Mouse (Mus musculus) lung, postnatal 25 days (tissue): ENCODE measurements at regions not wholly inside any gene's neighbourhood (a gene's known extent, or its start where the extent isn't known, plus 50 kb on each side); places are given as distances from the start of the nearest gene placed in this dataset.

ENCODE experiments used
- DNase-seq: peaks from one replicate; pipeline ENCODE4 v3.0.0; 2022; ENCODE audit warnings: low spot score

DNA sequence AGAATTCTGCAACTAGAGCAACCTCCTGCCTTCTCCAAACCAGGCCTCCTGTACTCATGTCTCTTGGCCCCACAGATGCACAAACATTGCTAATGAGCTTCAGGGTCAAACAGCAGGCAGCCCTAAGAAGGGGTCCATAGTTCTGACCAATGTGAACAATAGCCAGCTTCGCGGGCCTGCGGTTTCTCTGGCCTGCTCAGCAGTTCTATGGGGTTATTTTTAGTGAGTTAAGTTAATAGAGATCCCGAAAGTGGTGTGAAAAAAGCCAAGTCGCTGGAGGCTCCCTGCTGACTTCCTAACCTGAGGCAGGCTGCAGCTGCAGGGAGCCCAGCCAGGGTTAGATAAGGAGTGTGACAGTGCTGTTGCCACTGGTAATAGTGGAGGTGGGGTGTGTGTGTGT lies 106.6 kb downstream of the Pdcd6ip start:
- no peak for DNase-seq

DNA sequence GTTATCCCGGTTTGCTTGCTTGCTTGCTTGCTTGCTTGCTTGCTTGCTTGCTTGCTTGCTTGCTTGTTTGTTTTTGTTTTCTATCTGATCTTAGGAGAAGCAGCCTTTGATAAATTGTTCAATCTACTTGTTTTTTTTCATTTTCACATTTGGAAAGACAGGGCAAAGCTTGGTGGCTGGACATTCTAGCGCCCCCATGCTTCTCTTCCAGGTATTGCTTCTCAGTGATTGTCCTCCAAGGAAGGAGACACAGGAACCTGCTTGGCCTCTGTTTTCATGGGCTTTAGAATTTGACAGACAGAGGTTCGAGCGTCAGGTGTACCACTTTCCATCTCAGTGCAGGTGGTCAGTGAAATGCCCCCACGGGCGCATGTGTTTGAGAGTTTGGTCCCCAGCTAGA lies 120.8 kb downstream of the Pdcd6ip start:
- no peak for DNase-seq

DNA sequence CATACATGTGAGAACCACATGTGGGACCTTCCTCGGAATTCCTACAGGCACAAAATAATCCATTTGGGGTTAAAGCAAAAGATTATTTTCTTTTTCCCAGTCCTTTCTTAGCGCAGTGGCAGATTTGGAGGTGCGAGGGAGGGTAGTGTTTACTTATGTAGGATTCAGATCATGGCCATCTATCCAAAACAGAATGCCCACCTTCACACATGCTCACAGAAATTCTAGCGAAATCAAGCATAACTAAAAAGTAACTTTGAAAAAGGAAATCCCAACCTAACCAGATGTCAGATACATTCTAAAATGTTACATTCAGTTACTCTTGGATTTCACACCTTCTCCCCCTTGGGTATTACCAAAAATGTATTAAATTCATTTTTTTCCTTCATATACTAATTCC lies 121.6 kb downstream of the Pdcd6ip start:
- no peak for DNase-seq

DNA sequence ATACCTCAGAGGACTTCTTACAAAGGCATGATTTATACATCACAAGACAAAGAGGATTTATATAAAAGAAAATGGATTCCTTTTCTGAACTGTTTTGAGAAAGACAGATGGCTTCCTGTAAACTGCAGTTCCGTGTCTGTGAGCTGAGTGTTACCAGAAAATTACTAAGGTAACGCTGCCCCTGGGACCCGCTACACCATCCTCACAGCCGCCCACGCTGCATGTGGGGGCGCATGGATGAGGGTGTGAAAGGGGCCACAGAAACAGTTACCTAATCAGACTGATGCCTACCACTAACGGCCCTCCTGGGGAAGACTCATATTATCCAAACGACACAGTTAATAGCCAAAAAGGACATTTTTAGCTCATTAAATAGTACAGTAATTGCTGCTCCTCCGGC lies 129.8 kb downstream of the Pdcd6ip start:
- DNase-seq = no peak

DNA sequence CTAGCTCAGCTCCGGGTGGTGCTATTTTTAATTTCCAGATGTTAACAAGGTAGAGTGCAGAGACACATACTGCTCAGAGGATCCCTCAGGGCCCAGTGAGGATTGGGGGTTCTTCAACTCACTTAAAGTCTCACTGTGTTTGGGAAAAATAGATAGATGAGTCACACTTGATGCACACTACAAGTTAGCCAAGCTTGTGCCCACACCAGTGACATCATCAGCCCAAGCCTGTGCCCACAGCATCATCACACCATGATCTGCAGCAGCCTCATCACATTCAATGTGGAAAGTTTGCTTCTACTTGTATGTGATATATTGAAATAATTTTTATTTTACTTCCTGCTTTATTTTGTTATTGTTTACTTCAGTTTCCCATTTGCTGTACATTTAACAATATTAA lies 139.2 kb downstream of the Pdcd6ip start:
- DNase-seq = no peak

DNA sequence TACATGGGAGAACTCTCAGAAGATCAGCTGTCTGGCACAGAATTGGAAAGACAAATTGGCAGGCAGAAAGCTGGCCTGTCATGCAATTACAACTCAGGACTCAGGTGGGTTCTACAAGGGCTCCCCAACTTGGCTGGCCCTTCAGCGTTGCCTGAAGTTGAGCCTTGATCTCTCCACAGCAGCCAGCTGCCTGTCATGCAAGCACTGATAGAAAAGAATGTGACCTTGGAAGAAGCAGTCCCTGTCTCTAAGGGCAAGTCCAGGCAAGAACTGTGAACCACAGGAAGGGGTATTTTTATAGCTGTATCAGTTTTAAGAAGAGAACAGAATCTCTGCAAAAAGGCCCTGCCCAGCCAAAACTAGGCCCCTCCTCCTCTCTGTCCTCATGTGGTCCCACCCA lies 140.4 kb downstream of the Pdcd6ip start:
- DNase-seq = no peak

DNA sequence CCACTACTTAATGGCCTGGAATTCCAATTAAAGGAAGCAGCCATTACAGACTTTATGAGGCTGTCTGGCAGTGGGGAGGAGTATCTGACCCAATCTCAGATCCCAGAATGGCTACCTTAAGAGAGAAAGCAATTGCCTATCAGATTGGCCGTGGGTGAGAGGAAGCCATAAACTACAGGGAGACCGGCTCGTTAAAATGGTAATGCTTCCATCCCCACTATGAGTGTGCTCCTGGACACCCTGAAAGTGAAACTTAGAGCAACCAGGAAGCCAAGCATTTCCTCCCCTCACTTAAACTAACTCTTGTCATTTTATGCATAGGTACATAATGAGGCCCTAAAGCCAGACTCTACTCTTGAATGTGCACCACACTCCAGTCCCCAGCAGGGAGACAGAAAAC lies 141.4 kb downstream of the Pdcd6ip start:
- no peak for DNase-seq

DNA sequence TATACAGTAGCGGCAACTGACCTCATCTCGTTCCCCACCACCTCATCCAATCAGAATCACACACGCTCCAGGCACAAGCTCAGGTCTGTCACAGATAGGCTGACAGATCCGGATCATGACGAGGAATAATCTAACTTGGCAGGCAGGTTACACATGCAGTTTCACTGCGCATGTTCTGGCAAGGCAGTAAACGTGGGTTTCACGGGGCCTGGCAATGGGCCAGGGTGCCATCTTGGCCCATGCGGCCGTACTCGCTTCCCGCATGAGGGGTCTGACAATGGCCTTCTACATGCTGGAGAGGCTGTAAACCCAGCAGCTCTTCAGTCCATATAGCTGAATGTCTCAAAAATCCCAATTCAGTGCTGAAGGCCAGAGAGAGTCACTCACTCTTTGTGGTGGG lies 154.1 kb downstream of the Pdcd6ip start:
- no peak for DNase-seq

DNA sequence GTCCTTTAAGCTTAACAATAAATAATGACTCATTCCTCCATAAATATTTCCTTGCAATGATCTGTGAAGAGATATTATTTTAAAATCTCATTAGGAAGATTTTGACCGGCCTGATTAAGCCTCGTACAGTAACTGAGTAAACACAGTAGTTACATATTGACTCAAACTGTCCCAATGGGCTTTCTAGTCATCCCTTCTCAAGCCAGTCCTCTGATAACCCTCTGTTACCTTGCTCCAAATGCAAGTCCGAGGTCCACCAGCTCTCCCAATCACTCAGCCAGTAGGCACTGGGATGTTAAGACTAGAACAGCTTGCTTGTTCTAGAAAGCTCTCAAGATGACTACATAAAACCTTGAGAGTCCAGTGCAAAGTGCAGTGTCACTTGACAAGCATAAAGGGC lies 160.6 kb downstream of the Pdcd6ip start:
- no peak for DNase-seq

DNA sequence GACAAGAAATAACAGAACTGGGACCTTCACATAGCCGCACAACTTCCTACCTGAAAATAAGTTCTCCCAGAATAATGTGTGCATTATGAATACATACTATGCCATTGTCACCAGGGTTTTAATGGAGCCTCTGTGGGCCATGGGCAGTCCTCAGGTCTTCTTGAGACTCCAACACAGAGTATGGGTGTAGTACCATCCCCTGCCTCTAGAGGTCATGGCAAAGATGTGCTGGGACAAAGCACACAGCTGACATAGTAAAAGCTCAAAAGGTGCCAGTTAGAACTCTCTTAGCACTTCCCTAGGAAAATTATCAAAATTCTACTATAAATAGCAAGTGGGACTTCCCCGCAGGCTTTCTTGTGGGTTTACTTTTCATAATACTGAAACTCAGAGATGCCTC lies 179.5 kb downstream of the Pdcd6ip start:
- DNase-seq = peak; percentile 5

DNA sequence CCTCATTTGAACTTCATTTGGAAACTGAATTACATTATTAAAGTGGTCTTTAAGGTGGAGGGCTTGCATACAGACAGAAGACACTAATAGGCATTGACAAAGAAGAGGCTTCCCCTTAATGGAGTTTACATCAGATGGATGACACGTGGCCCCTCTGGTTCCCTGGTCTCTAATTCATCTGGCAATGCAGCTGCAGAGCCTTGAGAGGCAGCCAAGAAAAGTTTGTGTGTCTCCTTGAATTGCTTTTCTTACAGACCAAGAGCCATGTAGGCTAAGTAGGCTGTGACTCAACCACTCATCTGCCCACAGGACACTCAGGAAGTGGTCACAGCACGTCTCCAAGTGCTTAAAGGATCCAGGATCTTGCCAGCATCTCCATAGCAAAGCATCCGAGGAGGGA lies 183.8 kb downstream of the Pdcd6ip start:
- no peak for DNase-seq

DNA sequence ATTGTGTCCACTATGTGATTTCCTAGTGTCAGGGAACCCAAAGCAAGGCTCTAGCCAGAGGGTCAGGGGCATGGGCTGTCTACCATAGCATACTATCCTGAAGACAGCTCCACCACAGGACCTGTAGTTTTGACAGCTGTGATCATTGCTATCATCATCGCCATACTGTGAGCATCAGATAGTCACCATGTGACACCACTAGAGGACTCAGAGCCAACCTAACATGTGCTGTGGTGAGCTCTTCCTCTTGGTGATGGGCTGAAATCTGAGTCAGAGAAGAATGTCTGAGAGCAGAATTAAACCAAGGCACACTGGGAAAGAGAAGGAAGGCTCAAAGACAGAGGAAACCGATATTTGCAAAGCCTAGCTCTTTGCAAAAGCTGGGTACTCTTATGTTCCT lies 184.9 kb downstream of the Pdcd6ip start:
- DNase-seq = no peak

DNA sequence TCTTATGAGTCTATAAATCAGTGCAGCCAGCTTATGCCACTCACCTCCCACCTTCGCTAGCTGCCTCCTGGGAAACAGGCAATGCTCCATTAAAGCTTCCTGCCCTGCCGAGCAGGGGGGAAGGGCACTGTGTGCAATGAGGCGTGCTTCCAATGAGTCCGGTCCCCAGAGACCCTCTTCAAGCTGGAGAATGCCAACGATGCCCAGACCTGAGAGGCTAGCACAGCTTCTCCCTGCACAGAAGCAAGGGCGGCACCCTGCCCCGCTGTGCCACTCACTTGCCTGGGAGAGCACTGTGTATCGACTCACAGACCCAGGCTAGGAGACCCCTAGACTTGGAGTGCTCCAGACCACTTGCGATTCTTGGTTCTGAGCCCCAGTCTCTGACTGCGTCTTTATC lies 188.3 kb downstream of the Pdcd6ip start:
- no peak for DNase-seq

DNA sequence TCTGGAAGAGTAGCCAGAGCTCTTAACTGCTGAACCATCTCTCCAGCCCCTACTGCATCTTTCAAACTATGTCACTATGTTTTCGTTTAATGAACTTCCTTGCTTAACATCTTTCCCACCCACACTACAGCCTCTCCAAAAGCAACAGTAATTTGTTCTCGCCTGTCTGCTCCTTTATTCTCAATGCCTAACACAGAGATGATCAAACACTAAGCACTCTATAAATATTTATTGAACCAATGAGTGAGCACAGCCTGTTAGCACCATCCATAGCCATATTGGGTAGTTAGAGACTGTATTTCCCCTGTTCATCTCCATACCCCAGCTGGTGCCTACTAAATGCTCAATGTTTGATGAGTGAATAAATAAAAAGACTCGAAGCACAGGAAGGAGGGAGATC lies 189.6 kb downstream of the Pdcd6ip start:
- DNase-seq = no peak

DNA sequence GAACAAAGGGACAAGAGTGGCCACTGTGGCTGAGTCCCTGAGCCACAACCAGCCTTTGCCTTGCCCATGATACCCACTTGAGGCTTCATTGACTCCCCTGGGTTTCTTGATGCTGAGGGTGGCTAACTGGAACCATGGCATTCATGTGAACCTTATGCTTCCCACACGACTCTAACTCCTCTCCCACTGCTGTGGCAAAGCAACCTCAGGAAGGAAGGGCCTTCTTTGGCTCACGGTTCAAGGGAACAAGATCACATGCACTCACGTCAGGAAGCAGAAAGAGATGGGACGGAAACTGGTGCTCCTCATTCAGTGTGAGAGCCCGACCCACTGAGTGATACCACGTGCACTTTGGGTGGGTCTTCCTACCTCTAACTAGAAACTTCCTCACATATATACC lies 190.3 kb downstream of the Pdcd6ip start:
- DNase-seq = no peak

DNA sequence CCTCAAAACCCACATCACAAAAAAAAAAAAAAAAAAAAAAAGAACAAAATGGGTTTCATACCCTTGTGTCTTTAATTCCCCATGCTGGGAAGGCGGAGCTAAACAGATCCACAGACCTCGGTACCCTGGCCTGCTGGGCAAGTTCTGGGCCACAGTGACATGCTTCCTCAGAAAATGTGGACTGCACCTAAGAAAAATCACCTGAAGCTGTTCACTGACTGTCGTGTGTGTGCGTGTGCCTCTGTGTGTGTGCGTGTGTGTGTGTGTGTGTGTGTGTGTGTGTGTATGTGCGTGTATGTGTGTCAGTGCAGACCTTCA lies 192.4 kb downstream of the Pdcd6ip start:
- DNase-seq = no peak

DNA sequence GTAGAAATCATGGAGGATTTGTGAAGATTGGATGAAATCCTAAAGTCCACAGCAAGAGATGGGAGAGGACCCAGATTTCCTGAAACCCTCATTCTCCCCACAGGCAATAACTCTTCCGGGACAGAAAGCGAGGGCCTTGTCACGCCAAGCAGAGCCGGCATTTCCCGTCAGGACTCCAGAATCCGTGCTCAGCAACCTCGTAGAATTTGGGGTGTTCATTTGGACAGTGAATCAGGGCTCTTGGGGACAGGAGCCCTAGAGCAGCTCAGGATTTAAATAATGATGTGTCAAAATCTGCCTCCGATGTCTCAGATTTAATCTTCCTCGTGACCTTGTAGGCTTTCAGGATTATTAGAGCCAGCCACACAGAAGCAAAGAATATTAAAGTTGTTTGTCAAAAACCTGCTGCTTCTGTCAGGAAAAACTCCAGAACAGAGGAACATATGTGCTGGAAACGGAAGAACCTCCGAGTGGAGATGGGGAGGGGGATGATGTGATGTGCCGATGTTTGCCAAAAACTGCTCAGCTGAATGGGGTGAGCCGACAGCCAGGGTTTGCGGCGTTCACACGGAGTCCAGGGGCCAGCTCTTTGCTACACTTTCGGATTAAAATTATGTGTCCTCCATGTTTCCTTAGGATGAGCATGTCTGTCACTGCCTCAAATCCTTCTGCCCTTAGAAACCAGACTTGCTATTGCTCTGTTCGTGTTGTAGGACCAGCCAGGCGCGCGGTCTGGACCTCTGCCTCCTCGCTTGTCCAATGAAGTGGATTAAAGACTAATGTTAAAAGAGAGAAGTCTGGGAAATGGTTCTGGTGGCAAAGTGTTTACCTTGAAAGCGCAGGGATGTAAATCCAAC lies 193.0 kb downstream of the Pdcd6ip start:
- DNase-seq = no peak

DNA sequence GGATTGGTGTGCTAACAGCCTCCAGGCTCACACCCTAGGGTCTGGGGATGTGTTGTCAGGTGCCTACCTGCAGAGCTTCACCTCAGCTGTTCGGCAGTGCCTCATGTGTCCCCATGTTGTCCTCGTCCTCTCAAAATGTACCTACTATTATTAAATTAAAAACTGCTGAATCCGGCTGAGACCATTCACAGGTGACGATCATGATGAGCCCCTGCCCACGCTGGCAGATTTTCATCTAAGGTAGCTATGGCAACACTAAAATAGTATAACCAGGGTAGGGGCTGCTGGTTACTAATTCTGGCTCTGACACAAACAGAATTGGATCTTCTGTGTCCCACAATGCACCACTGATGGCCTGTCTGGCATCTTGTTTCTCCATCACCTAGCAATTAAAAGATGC lies 196.8 kb downstream of the Pdcd6ip start:
- DNase-seq = no peak

DNA sequence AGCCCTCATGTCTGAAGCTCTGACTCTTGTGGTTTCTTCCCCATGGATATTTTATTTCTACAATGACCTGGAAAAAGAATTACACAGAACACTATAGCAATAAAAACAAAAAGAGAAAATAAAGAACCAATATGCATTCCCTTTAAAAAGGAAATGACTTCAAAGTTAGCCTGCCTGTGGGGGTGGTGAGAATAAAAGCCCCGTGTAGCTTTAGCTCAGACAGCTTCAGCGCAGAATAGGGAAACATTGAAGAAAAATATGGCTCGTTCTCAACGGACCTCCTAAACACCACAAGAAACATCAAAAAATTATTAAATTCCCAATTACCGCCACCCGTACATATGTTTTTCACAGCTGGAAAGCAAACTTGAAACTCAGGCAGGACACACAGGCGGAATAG lies 198.7 kb downstream of the Pdcd6ip start:
- no peak for DNase-seq

DNA sequence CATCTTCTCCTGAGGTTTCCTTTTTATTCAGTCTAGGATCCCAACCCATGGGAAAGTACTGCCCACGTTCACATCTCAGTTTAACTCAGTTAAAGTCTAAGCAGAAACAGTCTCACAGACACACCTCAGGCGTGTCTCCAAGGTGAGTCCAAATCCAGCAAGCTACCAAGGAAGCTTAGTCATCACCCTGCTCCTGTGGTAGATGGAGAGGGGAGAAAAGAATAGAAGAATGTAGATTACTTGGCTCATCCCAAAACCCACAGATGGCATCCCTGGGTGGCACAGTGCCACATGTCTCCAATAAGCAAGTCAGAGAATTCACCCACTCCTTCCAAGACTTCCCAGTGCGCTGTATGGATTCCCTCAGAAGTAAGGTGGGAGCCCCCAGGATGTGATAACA lies 199.2 kb downstream of the Pdcd6ip start:
- DNase-seq = no peak

DNA sequence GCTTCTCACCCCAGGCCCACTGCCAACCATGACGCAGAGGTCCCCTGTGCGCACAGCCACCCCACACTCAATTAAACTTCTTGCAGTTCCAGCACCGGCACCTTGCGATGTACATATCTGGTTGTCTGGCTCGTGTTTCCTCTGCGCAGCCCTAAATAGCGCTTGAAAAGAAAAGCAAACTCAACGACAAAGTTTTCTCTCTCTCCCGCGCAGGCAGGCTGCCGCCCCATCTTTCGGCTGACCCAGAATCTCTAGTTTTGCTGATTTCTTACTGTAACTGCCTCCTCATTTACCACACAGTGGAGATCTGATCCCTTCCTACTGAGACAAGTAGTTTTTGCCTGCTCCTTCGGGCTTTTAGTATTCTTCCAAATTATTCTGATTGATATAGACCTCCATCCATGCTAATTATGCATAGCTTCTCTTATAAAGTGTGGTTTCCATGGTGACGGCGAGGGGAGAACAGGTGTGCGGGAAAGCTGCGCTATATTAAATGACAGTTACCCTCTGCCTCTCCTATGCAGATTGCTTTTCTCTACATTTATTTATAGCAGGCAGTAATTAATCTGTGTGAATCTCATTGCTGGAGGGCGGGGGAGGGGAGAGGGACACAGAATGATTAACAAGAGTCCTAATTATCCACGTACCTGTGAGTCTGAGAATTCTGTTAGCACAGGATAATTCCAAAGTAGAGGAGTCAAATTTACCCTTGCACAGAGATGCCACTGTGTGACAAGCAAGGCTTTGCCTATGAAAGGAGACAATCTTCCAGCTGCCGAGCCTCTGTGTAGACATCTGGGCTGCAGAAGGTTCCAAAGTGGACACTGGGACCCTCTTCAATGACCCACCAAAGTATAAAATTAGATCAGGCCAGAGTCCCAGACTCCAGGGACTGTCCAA lies 200.2 kb downstream of the Pdcd6ip start:
- DNase-seq = no peak

DNA sequence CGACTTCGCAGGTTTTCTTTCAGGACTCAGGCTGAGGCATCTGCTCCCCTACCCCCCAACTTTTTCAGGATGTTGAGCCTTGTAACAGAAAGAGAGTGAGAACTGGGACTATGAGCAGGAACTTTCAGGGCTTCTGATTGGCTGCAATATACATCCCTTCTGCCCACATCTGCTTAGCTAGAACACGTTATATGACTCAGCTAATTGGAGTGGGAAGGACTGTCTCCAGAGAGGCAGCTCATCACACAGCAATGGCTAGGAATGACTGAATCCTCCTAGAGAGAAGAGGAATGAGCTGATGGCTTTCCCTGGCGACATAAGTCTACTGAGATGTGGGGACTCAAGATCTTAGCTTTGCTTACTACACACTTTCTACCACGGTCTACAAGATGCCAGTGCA lies 208.8 kb downstream of the Pdcd6ip start:
- DNase-seq = no peak

DNA sequence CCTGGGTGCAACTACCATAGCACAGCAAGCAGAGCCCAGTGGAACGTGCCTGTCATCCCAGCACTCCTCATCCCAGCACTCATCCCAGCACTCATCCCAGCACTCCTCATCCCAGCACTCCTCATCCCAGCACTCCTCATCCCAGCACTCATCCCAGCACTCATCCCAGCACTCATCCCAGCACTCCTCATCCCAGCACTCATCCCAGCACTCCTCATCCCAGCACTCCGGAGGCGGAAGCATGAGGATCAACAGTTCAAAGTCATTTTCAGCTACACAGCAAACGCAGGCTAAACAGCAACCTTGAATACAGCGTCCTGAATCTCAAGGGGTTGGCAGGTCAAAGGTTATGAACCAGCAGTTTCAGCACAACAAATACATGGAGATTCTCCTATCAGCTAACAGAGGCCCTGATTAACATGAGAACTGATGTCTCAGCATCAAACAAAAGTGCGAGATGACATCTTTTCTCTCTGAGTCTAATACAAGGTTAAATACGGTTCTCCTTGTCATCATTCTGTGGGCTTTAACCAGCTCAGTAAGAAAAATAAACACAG lies 211.8 kb downstream of the Pdcd6ip start:
- no peak for DNase-seq
